Comparison of ENCODE assay signal across 10 mouse cellular contexts in the genomic region with DNA sequence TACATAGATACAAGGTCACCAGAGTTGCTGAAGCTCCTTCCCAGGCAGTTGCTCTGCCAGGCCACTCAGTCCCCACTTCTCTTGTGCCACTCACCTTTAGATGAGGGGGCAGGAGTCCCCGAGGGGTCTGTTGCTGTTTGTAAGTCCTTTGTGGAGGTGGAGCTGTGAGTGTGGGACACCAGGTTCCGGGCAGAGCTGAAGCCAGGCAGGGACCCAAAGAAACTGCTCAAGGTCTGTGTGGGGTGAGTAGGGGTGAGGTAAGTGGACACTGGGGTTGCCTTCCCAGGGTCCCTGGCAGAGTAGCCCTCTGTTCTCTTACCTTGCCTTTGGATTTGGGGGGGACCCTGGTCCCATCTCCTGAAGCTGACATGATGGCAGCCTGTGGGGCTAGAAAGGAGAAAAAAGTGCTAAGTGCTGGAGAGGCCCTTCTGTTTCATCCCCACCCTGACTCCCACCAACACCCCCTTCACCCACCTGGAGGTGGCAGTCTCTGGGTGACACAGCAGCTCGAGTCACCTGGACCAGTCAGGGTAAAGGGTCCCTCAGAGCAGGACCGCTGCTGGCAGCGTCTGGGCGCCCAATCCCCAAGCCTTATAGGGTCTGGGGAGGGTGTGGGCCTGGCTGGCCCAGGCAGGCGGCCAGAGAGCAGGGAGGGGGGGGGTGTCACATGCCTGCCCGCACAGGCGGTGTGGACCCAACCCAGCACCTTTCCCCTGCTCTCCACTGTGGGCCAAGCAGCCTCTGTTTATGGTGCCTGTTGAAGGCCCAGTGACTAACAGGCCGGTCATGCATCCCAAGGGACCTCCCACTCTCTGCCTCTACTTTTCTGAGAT. TPM values are rescaled to one million over a fixed set of nuclear protein-coding genes. Genes with fewer than 3 reads are reported as not detected.
DNase-seq lines count a peak whose midpoint lies in the region; ATAC-seq and TF ChIP-seq lines count a peak whose summit lies in the region.
"Had no signal": no experiment of that assay in that cellular context is flagged by ENCODE, and none has a peak within 500 bp of the region (broad histone marks: within the 10 kb centered on the region; RNA-seq: fewer than 3 reads in every experiment).

Gene Plin4 (minus strand): TSS at position 585 of the 833 bp plus-strand sequence.

- no peak for TF ChIP-seq CTCF in lung, postnatal 0 days (IDR thresholded peaks at IDR 0.05)

- H3K4me2 ChIP-seq in lung, postnatal 0 days (replicated peaks; ENCODE audit: low read depth, low read length): no peak within 1 kb of the TSS

- peak within 1 kb of the TSS; percentile 73 for H3K27ac ChIP-seq in lung, postnatal 0 days (ENCODE audit: low read length)

- no peaks in the 10 kb centered on the region for H3K4me1 ChIP-seq in lung, postnatal 0 days (ENCODE audit: insufficient read depth, low read depth, low read length)

- no peak for TF ChIP-seq EP300 in lung, postnatal 0 days (IDR thresholded peaks at IDR 0.05)

- no peak within 1 kb of the TSS for H3K4me3 ChIP-seq in lung, postnatal 0 days (ENCODE audit: low read depth, low read length)

- ATAC-seq in lung, postnatal 0 days: no peak
- ATAC-seq in activated CD4-positive, CD25-positive, alpha-beta regulatory T cell, adult 4 months: no peak

- H3K9ac ChIP-seq in lung, postnatal 0 days (replicated peaks; ENCODE audit: low read depth): no peak within 1 kb of the TSS

- H3K27me3 ChIP-seq in lung, postnatal 0 days (replicated peaks; ENCODE audit: insufficient read depth, low read length): no peaks in the 10 kb centered on the region

- H3K9me3 ChIP-seq in lung, postnatal 0 days (ENCODE audit: low read length): no peaks in the 10 kb centered on the region

- DNase-seq in lung, postnatal 0 days (ENCODE audit: low spot score): no peak
- no peak for DNase-seq in lung, postnatal 25 days (ENCODE audit: low spot score)
- DNase-seq in adrenal gland, postnatal 36 days: peak in 1 of 2 experiments; percentile 66
- DNase-seq in heart, adult 18-20 months: peak; percentile 81 to 85
- DNase-seq in skeletal muscle tissue, adult 2 months (ENCODE audit: low read depth, low spot score): peak; percentile 95
- DNase-seq in embryo, embryonic 11 days: no peak
- DNase-seq in T-cell, adult 2 months (ENCODE audit: low spot score): no peak

- WGBS in lung, postnatal 0 days: 49% methylated on average over 7 of the region's 10 CpGs

- no peaks in the 10 kb centered on the region; the same call in 1 of the 2 replicates for H3K36me3 ChIP-seq in lung, postnatal 0 days (ENCODE audit: insufficient read depth, low read length)

RNA-seq across cellular contexts. Expression of gene Plin4, which starts in this region (rescaled TPM):
- polyA plus RNA-seq in lung, postnatal 0 days (2015; fragmentation: Nextera tagmentation; extraction: Ambion mirVana): 0.05 and 0.08 TPM in 2 replicates
- 10 to 100 TPM; 75.1 to 86.5 TPM for total RNA-seq in adrenal gland, postnatal 36 days (2021)
- 100 to 1,000 TPM; 118 to 175 TPM for total RNA-seq in heart, adult 18-20 months (2021)
- polyA plus RNA-seq in activated CD4-positive, CD25-positive, alpha-beta regulatory T cell, adult 4 months (2017; shearing (Covaris generic)): under 1 TPM in 1 of 2 experiments, not detected in 1; 0.15 TPM
- total RNA-seq: hematopoietic stem cell, adult 5-6 weeks; megakaryocyte-erythroid progenitor cell, adult 5-6 weeks had no signal

Comparison
In these comparisons a context has a peak if more than half of its experiments do, and no peak if none do; other contexts are left out.
1. DNase-seq: peak in heart, adult 18-20 months (2 of 2) and skeletal muscle tissue, adult 2 months (single experiment); none in lung, postnatal 0 days (single experiment), lung, postnatal 25 days (single experiment), embryo, embryonic 11 days (single experiment) and T-cell, adult 2 months (single experiment).